ENCODE assay signal across 8 mouse cellular contexts in genomic region chr15:102698193-102698592, GRCm38 (mm10). TPM values are rescaled to one million over a fixed set of nuclear protein-coding genes. Genes with fewer than 3 reads are reported as not detected.
A peak's percentile ranks its signal among the peaks of the same experiment; 100 is the strongest.
DNase-seq lines count a peak whose midpoint lies in the region; ATAC-seq and TF ChIP-seq lines count a peak whose summit lies in the region.

No protein-coding gene starts in this region.

- DNase-seq in MEL (ENCODE audit: low read depth, low spot score) = peak; percentile 51
- DNase-seq in forebrain, embryonic 11.5 days (ENCODE audit: low spot score) = peak; percentile 89
- DNase-seq in hindbrain, embryonic 14.5 days (ENCODE audit: low spot score) = peak; percentile 79
- peak; percentile 81 to 85 for DNase-seq in layer of hippocampus, postnatal 36 days
- DNase-seq in spleen, adult 18-20 months = peak; percentile 25 to 72

- ATAC-seq in forebrain, embryonic 11.5 days (replicated peaks; ENCODE audit: low FRiP score) = no peak
- peak; percentile 11; the same call in 1 of the 2 replicates for ATAC-seq in hindbrain, embryonic 14.5 days (ENCODE audit: low FRiP score)
- peak; percentile 79 for ATAC-seq in megakaryocyte progenitor cell, adult 5-6 weeks (replicated peaks; ENCODE audit: poor library complexity)
- ATAC-seq in erythroid progenitor cell, adult 5-6 weeks (replicated peaks; ENCODE audit: low FRiP score, poor library complexity, severe bottlenecking) = no peak

- no peaks in the 10 kb centered on the region for H3K36me3 ChIP-seq in MEL (ENCODE audit: control insufficient read depth in 1 of 2, insufficient read depth in 2 of 2, low read length in 2 of 2)
- no peaks in the 10 kb centered on the region for H3K36me3 ChIP-seq in forebrain, embryonic 11.5 days (ENCODE audit: control insufficient read depth, insufficient read depth, low read length)
- H3K36me3 ChIP-seq in hindbrain, embryonic 14.5 days (replicated peaks; ENCODE audit: control insufficient read depth, insufficient read depth) = no peaks in the 10 kb centered on the region

- no peaks in the 10 kb centered on the region for H3K79me2 ChIP-seq in MEL (ENCODE audit: control insufficient read depth, insufficient read depth, low read length, poor library complexity)

- H3K4me1 ChIP-seq in MEL (ENCODE audit: control insufficient read depth in 1 of 2, insufficient read depth in 2 of 2, low read length in 2 of 2) = peaks cover 0 to 2% of the 10 kb centered on the region in 2 experiments; a peak in 1 of 4 replicates
- no peaks in the 10 kb centered on the region for H3K4me1 ChIP-seq in bone marrow, adult 2 months (ENCODE audit: control insufficient read depth, insufficient read depth, low read length)
- peaks cover 2% of the 10 kb centered on the region; the same call in 1 of the 2 replicates for H3K4me1 ChIP-seq in forebrain, embryonic 11.5 days (replicated peaks; ENCODE audit: control insufficient read depth, insufficient read depth, low read length)
- H3K4me1 ChIP-seq in hindbrain, embryonic 14.5 days (replicated peaks; ENCODE audit: control insufficient read depth, insufficient read depth, low read length) = peaks cover 14% of the 10 kb centered on the region

- TF ChIP-seq EP300 in MEL (IDR thresholded peaks at IDR 0.05; ENCODE audit: low read depth in 1 of 2, low read length in 2 of 2) = no peak

- H3K9ac ChIP-seq in MEL (ENCODE audit: control insufficient read depth, low read depth, low read length, poor library complexity, severe bottlenecking) = no peak overlapping the region
- no peak overlapping the region for H3K9ac ChIP-seq in forebrain, embryonic 11.5 days (ENCODE audit: low read length)
- no peak overlapping the region for H3K9ac ChIP-seq in hindbrain, embryonic 14.5 days

- no peak overlapping the region for H3K27ac ChIP-seq in MEL (ENCODE audit: control insufficient read depth, low read depth, low read length)
- no peak overlapping the region for H3K27ac ChIP-seq in bone marrow, adult 2 months (ENCODE audit: control insufficient read depth, insufficient read depth, low read depth, low read length, poor library complexity)
- H3K27ac ChIP-seq in forebrain, embryonic 11.5 days (ENCODE audit: low read depth, low read length) = no peak overlapping the region
- H3K27ac ChIP-seq in hindbrain, embryonic 14.5 days = no peak overlapping the region

- no peak for TF ChIP-seq POLR2A in MEL (IDR thresholded peaks at IDR 0.05; ENCODE audit: control insufficient read depth in 1 of 2, insufficient read depth in 1 of 2, low read depth in 1 of 2, low read length in 2 of 2, poor library complexity in 1 of 2)
- no peak for TF ChIP-seq POLR2A in bone marrow, adult 2 months (IDR thresholded peaks at IDR 0.05; ENCODE audit: borderline replicate concordance, control insufficient read depth, low read depth, low read length)

- H3K27me3 ChIP-seq in MEL (ENCODE audit: control insufficient read depth in 1 of 2, insufficient read depth in 2 of 2, low read length in 2 of 2) = peaks cover 5 to 15% of the 10 kb centered on the region in 2 experiments
- peaks cover 53% of the 10 kb centered on the region for H3K27me3 ChIP-seq in forebrain, embryonic 11.5 days (ENCODE audit: control insufficient read depth, insufficient read depth, low read length)
- peaks cover 70% of the 10 kb centered on the region for H3K27me3 ChIP-seq in hindbrain, embryonic 14.5 days (ENCODE audit: control insufficient read depth, insufficient read depth, low read length)

- TF ChIP-seq CTCF in MEL (IDR thresholded peaks at IDR 0.05 in 2 of 3, conservative IDR thresholded peaks at IDR 0.05 in 1 of 3; ENCODE audit: control insufficient read depth in 1 of 3, insufficient read depth in 1 of 3, low read depth in 2 of 3, low read length in 3 of 3, poor library complexity in 1 of 3, severe bottlenecking in 1 of 3) = peak; percentile 83 to 91 (median 90)
- peak; percentile 71 for TF ChIP-seq CTCF in bone marrow, adult 2 months (IDR thresholded peaks at IDR 0.05; ENCODE audit: control insufficient read depth, insufficient read depth, low read length)

- H3K9me3 ChIP-seq in MEL (replicated peaks; ENCODE audit: insufficient read depth, low read length) = no peaks in the 10 kb centered on the region
- H3K9me3 ChIP-seq in forebrain, embryonic 11.5 days (ENCODE audit: control insufficient read depth, low read length) = no peaks in the 10 kb centered on the region
- H3K9me3 ChIP-seq in hindbrain, embryonic 14.5 days (ENCODE audit: control insufficient read depth, low read length) = no peaks in the 10 kb centered on the region

- H3K4me2 ChIP-seq in forebrain, embryonic 11.5 days (ENCODE audit: low read depth, low read length, severe bottlenecking) = no peak overlapping the region
- no peak overlapping the region for H3K4me2 ChIP-seq in hindbrain, embryonic 14.5 days (replicated peaks)

- TF ChIP-seq RAD21 in MEL (IDR thresholded peaks at IDR 0.05; ENCODE audit: low read depth, low read length) = peak; percentile 78

- H3K4me3 ChIP-seq in MEL (ENCODE audit: control insufficient read depth in 1 of 2, insufficient read depth in 1 of 2, low read depth in 2 of 2, low read length in 2 of 2) = no peak overlapping the region
- H3K4me3 ChIP-seq in bone marrow, adult 2 months (replicated peaks; ENCODE audit: control insufficient read depth, low read depth, low read length) = no peak overlapping the region
- no peak overlapping the region for H3K4me3 ChIP-seq in forebrain, embryonic 11.5 days (ENCODE audit: low read depth, low read length)
- H3K4me3 ChIP-seq in hindbrain, embryonic 14.5 days (replicated peaks; ENCODE audit: low read length) = no peak overlapping the region

- WGBS in bone marrow, adult 2 months = 3% methylated on average over 11 of the region's 11 CpGs
- WGBS in forebrain, embryonic 11.5 days = 2% methylated on average over 11 of the region's 11 CpGs
- WGBS in hindbrain, embryonic 14.5 days = 2% methylated on average over 11 of the region's 11 CpGs

TF ChIP-seq in MEL, 35 proteins besides CTCF, POLR2A, EP300 and RAD21:
- TF ChIP-seq CHD1 (IDR thresholded peaks at IDR 0.05; ENCODE audit: low read depth, low read length) = no peak
- TF ChIP-seq MYB (IDR thresholded peaks at IDR 0.05; ENCODE audit: low read depth, low read length) = no peak
- no peak for TF ChIP-seq NELFE (IDR thresholded peaks at IDR 0.05; ENCODE audit: low read depth, low read length)
- peak; percentile 65 for TF ChIP-seq SMC3 (IDR thresholded peaks at IDR 0.05; ENCODE audit: low read depth, low read length)
- peak; percentile 70 for TF ChIP-seq ZC3H11A (IDR thresholded peaks at IDR 0.05; ENCODE audit: low read depth, low read length)

RNA-seq across cellular contexts. Expression of gene Calcoco1, which starts 23.8 kb away (rescaled TPM):
- 2.9 and 3.5 TPM in 2 replicates for total RNA-seq in MEL (2012; rRNA removed)
- 10 to 100 TPM in 1 of 2 experiments, not detected in 1; 19.0 TPM for polyA plus RNA-seq in MEL (2012; ENCODE audit: insufficient read depth in 1 of 2, insufficient read length in 2 of 2, low read depth in 1 of 2, low replicate concordance in 2 of 2, missing spikeins in 1 of 2)
- 24.4 and 28.0 TPM in 2 replicates for polyA plus RNA-seq in bone marrow, adult 2 months (2011; ENCODE audit: insufficient read depth, insufficient read length, low replicate concordance, missing spikeins)
- 30.4 and 31.1 TPM in 2 replicates for polyA plus RNA-seq in forebrain, embryonic 11.5 days (2014; fragmentation: Nextera tagmentation; extraction: Ambion mirVana)
- 32.2 and 33.1 TPM in 2 replicates for polyA plus RNA-seq in hindbrain, embryonic 14.5 days (2014; fragmentation: Nextera tagmentation; extraction: Ambion mirVana)
- total RNA-seq in layer of hippocampus, postnatal 36 days (2021) = 10 to 100 TPM; 86.7 to 89.8 TPM
- 12.0 and 16.8 TPM in 2 replicates for total RNA-seq in megakaryocyte progenitor cell, adult 5-6 weeks (2015)
- total RNA-seq in megakaryocyte progenitor cell, adult 5-6 weeks (2017) = 9.2 and 10.8 TPM in 2 replicates
- total RNA-seq in erythroid progenitor cell, adult 5-6 weeks (2015; ENCODE audit: low replicate concordance) = 17.6 and 21.6 TPM in 2 replicates
- 34.1 and 40.8 TPM in 2 replicates for total RNA-seq in erythroid progenitor cell, adult 5-6 weeks (2017; ENCODE audit: low replicate concordance)

RNA-seq across cellular contexts. Expression of gene Atp5g2, which starts 26.0 kb away (rescaled TPM):
- 513 and 583 TPM in 2 replicates for total RNA-seq in MEL (2012; rRNA removed)
- 10 to 100 TPM in 1 of 2 experiments, not detected in 1; 59.4 TPM for polyA plus RNA-seq in MEL (2012; ENCODE audit: insufficient read depth in 1 of 2, insufficient read length in 2 of 2, low read depth in 1 of 2, low replicate concordance in 2 of 2, missing spikeins in 1 of 2)
- polyA plus RNA-seq in bone marrow, adult 2 months (2011; ENCODE audit: insufficient read depth, insufficient read length, low replicate concordance, missing spikeins) = 189 and 212 TPM in 2 replicates
- polyA plus RNA-seq in forebrain, embryonic 11.5 days (2014; fragmentation: Nextera tagmentation; extraction: Ambion mirVana) = 52.7 and 58.4 TPM in 2 replicates
- polyA plus RNA-seq in hindbrain, embryonic 14.5 days (2014; fragmentation: Nextera tagmentation; extraction: Ambion mirVana) = 47.5 and 63.4 TPM in 2 replicates
- total RNA-seq in layer of hippocampus, postnatal 36 days (2021) = 10 to 100 TPM; 10.6 to 17.2 TPM
- total RNA-seq in megakaryocyte progenitor cell, adult 5-6 weeks (2015) = 58.2 and 76.2 TPM in 2 replicates
- 57.1 and 73.8 TPM in 2 replicates for total RNA-seq in megakaryocyte progenitor cell, adult 5-6 weeks (2017)
- total RNA-seq in erythroid progenitor cell, adult 5-6 weeks (2015; ENCODE audit: low replicate concordance) = 10.5 and 17.7 TPM in 2 replicates
- 19.1 and 31.2 TPM in 2 replicates for total RNA-seq in erythroid progenitor cell, adult 5-6 weeks (2017; ENCODE audit: low replicate concordance)

Comparison
In these comparisons a context has a peak if more than half of its experiments do, and no peak if none do; other contexts are left out.
1. ATAC-seq: peak in hindbrain, embryonic 14.5 days (single experiment) and megakaryocyte progenitor cell, adult 5-6 weeks (single experiment); none in forebrain, embryonic 11.5 days (single experiment) and erythroid progenitor cell, adult 5-6 weeks (single experiment).
2. Peak in every context shown above with its lines, with median percentiles within 50 percentile points of each other: DNase-seq.